Mouse (Mus musculus) mouse embryonic stem cell (cell line): ENCODE data around the gene Hmgn3.
"Not testable (repeated sequence)": the region's sequence is repeated elsewhere in the genome, so short reads cannot be mapped to it uniquely, and the experiment has no call there.

ENCODE experiments used
- in situ Hi-C, 2 experiments: fragments of 300-500 bp; cut with MboI; formaldehyde crosslinking; loops; 1 replicate in 1 of 2; 3 replicates in 1 of 2; pipeline ENCODE4 v1.14.3; 2019 to 2020; ENCODE audit warnings: low sequenced_read_pairs in 2 of 2, low pct_unique_long_range_greater_than_20kb in 1 of 2, mixed read lengths in 1 of 2; ENCODE audit not compliant: unreplicated experiment in 1 of 2

The Hmgn3 gene

GRCm38 (mm10) chr9:83146446-83147188 is at the start of gene Hmgn3:
Gene Hmgn3 (minus strand): TSS chr9:83146685.
- in situ Hi-C loops, result no loop called here

GRCm38 (mm10) chr9:83195765-83196164 is 49.3 kb upstream of the Hmgn3 start:
- in situ Hi-C loops, result no loop called here

- in situ Hi-C loops, result no loop called here
Observed at GRCm38 (mm10) chr9:83195007-83195406, 48.5 kb upstream of the Hmgn3 start.

GRCm38 (mm10) chr9:83187752-83188151 is 41.3 kb upstream of the Hmgn3 start:
- in situ Hi-C loops, result no loop called here

- in situ Hi-C loops, result no loop called here
Observed at GRCm38 (mm10) chr9:83145591-83146445, 667 bp downstream of the Hmgn3 start.

- in situ Hi-C loops, result no loop called here
Observed at GRCm38 (mm10) chr9:83129831-83130230, 16.7 kb downstream of the Hmgn3 start.

- in situ Hi-C loops, result no loop called here
Observed at GRCm38 (mm10) chr9:83127840-83128239, 18.6 kb downstream of the Hmgn3 start.

- in situ Hi-C loops, result not testable (repeated sequence)
Observed at GRCm38 (mm10) chr9:83126482-83126881, 20.0 kb downstream of the Hmgn3 start.

GRCm38 (mm10) chr9:83119211-83119610 is 27.3 kb downstream of the Hmgn3 start:
- in situ Hi-C loops, result no loop called here

- in situ Hi-C loops, result no loop called here
Observed at GRCm38 (mm10) chr9:83117486-83117885, 29.0 kb downstream of the Hmgn3 start.

- in situ Hi-C loops, result no loop called here
Observed at GRCm38 (mm10) chr9:83116774-83117474, 29.6 kb downstream of the Hmgn3 start.

GRCm38 (mm10) chr9:83115676-83116075 is 30.8 kb downstream of the Hmgn3 start:
- in situ Hi-C loops, result no loop called here

GRCm38 (mm10) chr9:83113800-83114217 is 32.7 kb downstream of the Hmgn3 start:
- in situ Hi-C loops, result no loop called here

- in situ Hi-C loops, result no loop called here
Observed at GRCm38 (mm10) chr9:83112305-83112768, 34.1 kb downstream of the Hmgn3 start.

GRCm38 (mm10) chr9:83111789-83112188 is 34.7 kb downstream of the Hmgn3 start:
- in situ Hi-C loops, result no loop called here

- in situ Hi-C loops, result no loop called here
Observed at GRCm38 (mm10) chr9:83111117-83111686, 35.3 kb downstream of the Hmgn3 start.

GRCm38 (mm10) chr9:83110406-83111116 is 35.9 kb downstream of the Hmgn3 start:
- in situ Hi-C loops, result no loop called here

- in situ Hi-C loops, result no loop called here
Observed at GRCm38 (mm10) chr9:83109705-83110104, 36.8 kb downstream of the Hmgn3 start.
